Mouse (Mus musculus) granulocyte monocyte progenitor cell, adult 5-6 weeks (primary cell): ENCODE results near the gene Vmn1r1. TPM values are rescaled to one million over a fixed set of nuclear protein-coding genes. Genes with fewer than 3 reads are reported as not detected.

Experiments
- total RNA-seq, 2 experiments: library from RNA; stranded (forward) in 1 of 2; stranded (reverse) in 1 of 2; fragments of 200-712, 200-1000 nt in 1 of 2; fragments of >200 nt in 1 of 2; fragmentation: Nextera tagmentation in 1 of 2; gene quantifications; 2 replicates each; pipeline ENCODE4 v1.2.3; 2014 to 2017

Vmn1r1 gene
- total RNA-seq, 2 experiments from 2014 or later, result not detected

Other genes with a start within 250 kb of the Vmn1r1 start
- 3.4 and 3.6 TPM in 2 replicates for gene Enah, start 144.5 kb downstream of the Vmn1r1 start, total RNA-seq (2014; fragmentation: Nextera tagmentation)
- 1.2 and 1.8 TPM in 2 replicates for gene Enah, start 144.5 kb downstream of the Vmn1r1 start, total RNA-seq (2017)
- gene Srp9, start 39.7 kb downstream of the Vmn1r1 start, total RNA-seq (2014; fragmentation: Nextera tagmentation), result 147 and 167 TPM in 2 replicates
- gene Srp9, start 39.7 kb downstream of the Vmn1r1 start, total RNA-seq (2017), result 168 and 203 TPM in 2 replicates
- 47.8 and 48.3 TPM in 2 replicates for gene Degs1, start 118.3 kb upstream of the Vmn1r1 start, total RNA-seq (2014; fragmentation: Nextera tagmentation)
- 41.5 and 45.5 TPM in 2 replicates for gene Degs1, start 118.3 kb upstream of the Vmn1r1 start, total RNA-seq (2017)
- gene Fbxo28, start 177.1 kb upstream of the Vmn1r1 start, total RNA-seq (2014; fragmentation: Nextera tagmentation), result 12.2 and 14.3 TPM in 2 replicates
- 12.1 and 22.2 TPM in 2 replicates for gene Fbxo28, start 177.1 kb upstream of the Vmn1r1 start, total RNA-seq (2017)
- 7.9 and 15.7 TPM in 2 replicates for gene Trp53bp2, start 244.7 kb upstream of the Vmn1r1 start, total RNA-seq (2014; fragmentation: Nextera tagmentation)
- 7.5 and 9.8 TPM in 2 replicates for gene Trp53bp2, start 244.7 kb upstream of the Vmn1r1 start, total RNA-seq (2017)